Mouse (Mus musculus) fibroblast of lung, adult 2 months (primary cell): ENCODE results near the gene Sipa1l1.

Experiments
- DNase-seq: peaks from one replicate; pipeline ENCODE4 v3.0.0-alpha.2; 2011; ENCODE audit warnings: low read depth

Gene Sipa1l1

DNA sequence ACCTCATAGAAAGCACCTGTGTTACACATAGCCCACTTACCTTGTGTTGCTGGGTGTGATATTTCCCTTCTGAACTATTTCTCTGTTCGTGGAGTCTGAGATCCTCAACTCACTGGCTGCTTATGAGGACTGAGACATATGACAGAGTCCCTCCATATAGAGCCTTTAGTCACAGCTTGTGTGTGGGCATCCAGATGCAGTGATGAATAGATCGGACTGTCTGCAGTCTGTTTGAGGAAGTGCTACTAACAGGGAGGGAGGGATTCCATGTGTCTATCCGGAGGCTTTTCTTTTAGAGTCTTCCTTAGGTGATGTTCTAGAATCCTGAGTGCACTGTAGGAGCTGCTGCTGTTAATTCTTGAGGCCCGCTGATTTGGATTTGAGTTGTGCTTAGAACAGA is 165.4 kb downstream of the Sipa1l1 start:
- DNase-seq: no peak

DNA sequence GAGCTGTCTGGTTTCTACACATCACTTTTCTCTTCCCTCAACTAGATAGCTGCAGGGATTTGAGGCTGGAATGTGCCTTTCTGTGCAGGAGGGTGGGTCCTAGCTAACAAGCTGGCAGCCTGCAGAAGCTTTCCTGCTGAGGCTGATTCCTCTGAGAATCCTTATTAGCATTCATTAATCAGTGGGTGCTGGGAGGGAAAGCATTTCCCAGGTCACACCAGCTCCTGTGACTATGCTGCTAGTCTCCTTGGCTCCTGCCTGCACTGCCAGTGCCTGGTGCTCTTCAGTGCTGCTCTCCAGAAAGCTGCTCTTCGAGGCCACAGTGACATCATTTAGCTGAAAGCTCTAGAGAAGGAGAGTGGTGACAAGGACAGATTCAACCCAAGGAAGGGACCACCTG is 166.0 kb downstream of the Sipa1l1 start:
- no peak for DNase-seq

DNA sequence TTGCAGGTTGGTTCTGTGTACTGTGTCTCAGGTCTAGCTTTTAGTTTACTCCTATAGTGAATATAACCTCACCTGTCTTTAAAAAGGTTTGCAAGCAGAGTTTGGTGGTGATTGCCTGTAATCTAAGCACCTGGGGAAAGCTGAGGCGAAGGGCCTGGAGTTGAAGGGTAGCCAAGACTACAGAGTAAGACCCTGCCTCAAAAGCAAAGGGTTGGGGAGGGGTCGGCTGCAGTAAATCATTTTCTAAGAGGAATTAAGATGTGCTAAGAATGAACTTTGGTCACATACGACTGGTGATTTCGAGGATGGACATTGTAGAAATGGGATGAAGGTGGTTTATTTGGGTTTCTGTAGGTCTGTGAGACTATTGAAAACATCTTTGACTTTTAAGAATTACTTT is 169.4 kb downstream of the Sipa1l1 start:
- DNase-seq: no peak

DNA sequence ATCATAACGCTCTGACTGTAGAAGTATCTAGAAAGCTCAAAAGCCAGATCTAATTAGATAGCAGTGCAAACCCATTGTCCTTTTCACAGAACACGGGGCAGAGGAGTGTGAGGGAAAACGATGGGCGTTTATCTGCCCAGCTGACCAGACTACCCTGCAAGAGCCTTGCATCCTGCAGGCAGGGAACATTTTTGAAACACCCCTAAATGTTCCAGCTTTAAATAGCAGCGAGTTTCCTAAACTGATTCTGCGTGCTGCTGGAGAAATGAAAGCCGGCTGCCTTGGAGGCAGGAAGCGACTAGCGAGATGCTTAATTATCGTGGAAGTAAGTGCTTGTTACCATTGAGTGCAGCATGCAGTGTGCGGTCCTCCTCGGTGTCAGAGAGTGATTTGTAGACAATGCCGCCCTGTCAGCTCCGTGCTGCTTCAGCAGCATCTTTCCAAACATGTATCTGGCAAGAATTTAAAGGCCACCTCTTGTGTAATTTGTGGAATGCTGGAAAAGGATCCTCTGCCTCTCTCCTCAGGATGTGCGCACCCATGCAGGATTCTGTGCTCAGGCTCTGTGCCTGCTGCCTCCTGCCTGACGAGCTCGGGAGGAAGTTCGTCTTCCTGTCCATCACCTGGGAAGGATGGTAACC is 170.2 kb downstream of the Sipa1l1 start:
- DNase-seq: no peak

DNA sequence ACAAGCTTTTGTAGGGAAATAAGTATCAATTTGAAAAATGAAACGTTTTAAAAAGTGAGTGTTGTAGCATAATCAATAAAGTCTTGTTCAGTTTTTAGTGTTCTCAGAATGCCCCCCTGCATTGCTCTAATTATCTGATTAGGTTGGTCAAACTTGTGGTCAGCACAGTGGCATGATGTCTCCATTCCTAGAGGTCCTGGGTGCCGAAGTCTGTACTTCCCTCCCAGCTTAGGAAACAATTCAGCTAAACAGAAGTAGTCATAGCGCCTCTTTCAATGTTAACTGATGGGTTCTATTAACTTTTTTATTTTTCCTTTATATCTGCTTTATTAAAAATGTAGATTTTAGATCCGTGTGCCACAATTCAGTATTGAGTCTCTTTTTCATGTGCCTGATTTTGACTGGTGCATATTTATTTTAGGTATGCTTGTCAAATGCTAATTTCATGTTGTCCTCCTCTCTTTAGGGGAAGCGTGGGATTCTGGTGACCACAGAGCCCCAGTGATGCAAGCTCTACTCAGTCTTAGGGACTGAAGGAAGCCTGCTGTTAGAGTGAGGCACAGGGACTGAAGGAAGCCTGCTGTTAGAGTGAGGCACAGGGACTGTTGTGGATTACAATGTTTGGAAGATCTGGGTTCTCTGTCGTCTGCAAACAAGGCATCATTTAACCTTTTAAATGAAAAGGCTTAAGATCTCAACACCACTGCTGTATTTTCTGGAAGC is 171.2 kb downstream of the Sipa1l1 start:
- DNase-seq: no peak

DNA sequence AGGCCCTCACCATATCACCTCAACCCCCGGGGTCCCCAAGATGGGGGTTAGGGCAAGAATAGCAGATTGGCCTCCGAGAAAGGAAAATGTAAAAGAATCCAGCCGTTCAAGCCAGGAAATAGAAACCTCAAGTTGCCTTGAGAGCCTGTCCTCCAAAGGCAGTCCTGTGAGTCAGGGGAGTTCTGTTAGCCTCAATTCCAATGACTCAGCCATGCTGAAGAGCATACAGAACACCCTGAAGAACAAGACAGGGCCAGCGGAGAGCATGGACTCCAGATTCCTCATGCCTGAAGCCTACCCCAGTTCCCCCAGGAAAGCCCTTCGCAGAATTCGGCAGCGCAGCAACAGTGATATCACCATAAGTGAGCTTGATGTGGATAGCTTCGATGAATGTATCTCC is 172.1 kb downstream of the Sipa1l1 start:
- no peak for DNase-seq

DNA sequence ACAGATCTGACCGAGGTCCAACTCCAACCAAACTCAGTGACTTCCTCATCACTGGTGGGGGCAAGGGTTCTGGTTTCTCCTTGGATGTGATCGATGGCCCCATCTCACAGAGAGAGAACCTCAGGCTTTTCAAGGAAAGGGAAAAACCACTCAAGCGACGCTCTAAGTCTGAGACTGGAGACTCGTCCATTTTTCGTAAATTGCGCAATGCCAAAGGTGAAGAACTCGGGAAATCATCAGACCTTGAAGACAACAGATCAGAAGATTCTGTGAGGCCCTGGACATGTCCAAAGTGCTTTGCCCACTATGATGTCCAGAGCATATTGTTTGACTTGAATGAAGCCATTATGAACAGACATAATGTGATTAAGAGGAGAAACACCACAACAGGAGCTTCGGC is 172.6 kb downstream of the Sipa1l1 start:
- DNase-seq: no peak

DNA sequence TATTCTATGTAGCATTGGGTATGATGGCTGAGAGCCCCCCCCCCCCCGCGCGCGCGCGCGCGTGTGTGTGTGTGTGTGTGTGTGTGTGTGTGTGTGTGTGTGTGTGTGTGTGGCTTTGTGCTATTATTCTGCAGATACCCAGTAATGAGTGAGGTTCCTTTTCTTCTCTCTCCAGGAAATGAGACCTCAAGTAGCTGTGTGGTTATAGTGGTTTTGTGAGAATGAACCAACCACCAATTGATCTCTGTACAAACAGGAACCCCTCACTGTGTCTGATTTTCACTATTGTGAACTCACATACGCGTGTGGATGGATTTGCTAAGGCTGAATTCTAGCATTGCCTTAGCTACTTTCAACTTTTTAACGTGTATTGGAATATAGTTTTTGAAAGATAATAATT is 181.0 kb downstream of the Sipa1l1 start:
- no peak for DNase-seq

DNA sequence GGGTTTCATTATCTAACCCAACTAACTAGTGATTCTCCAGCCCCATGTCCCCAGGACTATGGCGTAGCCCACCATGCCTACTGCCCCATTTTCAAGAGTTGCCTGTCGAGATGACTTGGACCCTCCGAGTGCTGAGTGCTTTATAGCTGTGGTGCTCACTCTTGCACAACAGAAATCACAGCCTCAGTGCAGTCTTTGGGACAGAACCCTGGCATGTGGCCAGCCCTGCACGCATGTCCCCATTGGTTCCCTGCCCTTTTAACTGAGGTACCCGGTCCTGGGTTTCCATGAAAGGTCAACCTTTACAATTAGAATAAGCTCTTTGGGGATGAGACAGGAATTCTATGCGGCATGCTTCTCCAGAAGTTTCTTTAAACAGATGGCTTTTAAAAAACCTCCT is 181.8 kb downstream of the Sipa1l1 start:
- no peak for DNase-seq

DNA sequence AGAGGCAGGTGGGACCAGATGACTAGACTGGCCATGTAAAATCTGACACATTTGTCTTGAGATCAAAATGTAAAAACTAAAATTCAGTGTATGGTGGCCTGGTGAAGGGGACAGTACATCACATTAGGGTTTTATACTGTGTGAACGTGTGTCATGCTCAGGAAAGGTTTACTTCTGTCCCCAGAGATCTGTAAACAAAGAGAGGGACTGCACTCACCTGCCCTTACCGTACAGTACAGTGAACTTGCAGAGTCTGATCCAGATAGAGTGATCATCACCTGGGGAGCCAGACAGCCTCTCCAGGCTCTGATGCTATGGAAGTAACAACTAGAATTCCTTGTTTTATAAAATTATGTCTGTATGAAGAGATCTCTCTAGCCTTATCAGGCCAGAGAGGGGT is 184.5 kb downstream of the Sipa1l1 start:
- no peak for DNase-seq

DNA sequence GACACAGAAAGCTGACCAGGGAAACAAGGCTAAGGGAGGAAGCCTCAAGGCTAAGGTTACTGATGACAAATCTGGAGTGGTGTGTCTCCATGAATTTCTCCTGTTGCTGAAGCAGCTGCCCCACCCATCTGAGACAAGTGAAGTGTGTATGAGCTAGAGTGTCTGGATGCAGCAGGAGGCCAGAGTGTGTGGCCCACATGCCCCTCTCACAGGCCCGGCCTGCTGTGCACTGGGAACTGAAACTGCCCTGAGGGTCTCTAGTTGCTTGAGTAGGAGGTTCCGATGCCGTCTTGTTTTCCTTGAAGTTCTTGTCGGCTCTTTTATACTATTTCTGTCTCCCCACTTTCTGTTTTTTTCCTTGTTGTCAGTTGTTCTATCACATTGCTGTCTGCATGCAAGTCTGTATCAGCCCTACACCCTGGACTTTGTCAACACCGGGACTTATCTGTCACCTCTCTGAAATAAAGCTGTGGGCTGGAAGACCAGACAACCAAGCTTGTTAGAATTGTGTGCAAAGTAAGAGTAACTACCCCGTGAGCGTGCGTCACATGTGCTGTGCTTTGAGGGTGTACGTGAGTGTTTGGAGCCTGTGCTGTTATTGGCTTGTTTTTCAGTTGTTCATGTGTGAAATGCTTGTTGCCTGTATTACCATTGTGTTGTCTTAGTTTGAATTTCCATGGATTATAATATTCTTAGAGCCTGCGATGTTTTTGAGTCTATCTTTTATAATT is 186.5 kb downstream of the Sipa1l1 start:
- DNase-seq: no peak

DNA sequence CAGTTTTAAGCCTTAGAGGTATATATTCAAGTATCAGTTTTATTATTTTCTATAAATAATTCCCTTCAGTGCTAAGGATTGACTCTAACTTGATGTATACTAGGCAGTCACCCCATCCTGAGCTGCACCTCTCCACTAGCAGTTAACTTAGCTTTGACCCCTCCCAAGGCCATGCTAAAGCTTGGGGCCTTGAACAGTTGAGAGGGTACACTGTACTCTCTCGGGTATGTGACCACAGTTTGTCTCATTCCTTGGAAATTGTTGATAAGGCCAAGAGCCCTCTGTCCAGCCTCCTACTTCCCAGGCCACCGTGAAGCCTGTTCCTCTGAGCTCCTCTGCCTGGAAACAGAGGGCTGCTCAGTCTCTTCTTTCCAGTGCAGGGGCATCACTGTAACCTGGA is 187.4 kb downstream of the Sipa1l1 start:
- DNase-seq: no peak

DNA sequence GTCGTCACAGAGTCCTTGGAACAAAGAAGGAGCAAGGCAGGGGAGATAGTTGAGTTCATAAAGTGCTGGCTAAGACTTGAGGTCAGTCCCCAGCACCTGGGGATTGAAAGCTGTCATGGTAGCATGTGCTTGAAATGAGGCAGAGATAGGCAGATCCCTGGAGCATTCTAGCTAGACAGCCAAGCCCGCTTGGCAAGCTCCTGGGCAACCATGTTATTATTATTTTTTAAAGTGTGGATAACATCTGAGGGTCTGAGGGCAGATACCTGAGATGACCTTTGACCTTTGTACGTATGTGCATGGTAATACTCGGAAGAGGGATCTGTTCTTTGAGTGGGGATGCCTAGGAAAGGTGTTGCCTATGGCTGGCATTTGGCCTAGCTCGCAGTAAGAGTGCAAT is 188.3 kb downstream of the Sipa1l1 start:
- no peak for DNase-seq

DNA sequence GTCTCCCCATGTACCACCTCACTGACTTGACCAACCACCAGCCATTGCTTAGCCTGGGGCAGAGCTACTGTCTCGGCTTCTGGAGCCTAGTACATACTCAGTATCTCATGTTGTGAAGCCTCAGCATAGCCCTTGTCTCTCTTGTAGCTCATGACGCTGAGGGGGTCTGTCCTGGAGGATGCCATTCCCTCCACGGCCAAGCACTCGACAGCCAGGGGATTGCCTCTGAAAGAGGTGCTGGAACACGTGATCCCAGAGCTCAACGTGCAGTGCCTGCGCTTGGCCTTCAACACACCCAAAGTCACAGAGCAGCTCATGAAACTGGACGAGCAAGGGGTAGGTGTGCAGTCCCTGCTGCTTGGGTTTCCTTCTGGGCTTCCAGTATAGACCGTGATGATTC is 193.7 kb downstream of the Sipa1l1 start:
- no peak for DNase-seq

DNA sequence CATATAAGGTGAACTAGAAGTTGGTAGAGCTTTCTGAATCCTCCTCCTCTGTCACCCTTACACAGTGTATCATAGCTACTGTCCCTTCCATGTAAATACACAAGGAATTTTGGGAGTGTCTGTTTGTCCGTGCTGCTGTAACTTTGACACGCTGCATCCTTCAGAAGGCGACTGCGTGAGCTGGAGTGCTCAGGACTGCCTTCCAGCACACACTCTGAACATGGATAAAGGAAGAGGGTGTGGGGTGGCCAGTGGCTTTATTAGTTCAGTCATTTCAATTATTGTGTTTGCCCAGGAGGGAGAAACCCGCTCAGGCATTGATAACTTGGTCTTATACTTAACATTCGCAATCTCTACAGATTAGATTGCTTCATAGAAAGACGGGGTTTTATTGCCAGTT is 195.1 kb downstream of the Sipa1l1 start:
- DNase-seq: no peak

DNA sequence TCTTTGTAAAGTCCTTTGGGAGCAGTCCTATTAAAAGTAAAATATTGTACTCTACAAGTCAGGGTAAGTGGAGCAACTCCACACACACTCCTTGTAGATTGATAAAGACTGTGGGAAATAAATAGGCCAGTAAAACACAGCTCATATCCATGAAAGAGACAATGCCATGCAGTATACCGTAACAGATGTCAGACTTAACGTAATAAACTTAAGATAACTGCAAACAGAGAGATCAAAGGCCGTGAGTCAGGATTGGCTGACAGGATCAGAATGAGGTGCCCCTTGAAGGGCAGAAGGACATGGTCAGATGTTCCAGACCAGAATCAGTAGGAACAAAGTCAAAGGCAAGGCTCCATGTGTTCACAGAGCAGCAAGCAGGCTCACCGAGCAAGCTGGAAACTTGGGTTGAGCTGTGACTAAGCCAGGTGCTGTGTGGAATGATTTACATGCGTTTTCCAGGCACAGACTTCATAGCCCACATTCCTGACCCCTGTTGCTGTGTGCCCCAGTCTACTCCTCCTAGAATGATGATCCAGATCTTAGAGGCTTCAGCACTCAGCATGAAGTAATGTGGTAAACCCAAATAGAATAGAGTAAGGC is 196.3 kb downstream of the Sipa1l1 start:
- DNase-seq: no peak

DNA sequence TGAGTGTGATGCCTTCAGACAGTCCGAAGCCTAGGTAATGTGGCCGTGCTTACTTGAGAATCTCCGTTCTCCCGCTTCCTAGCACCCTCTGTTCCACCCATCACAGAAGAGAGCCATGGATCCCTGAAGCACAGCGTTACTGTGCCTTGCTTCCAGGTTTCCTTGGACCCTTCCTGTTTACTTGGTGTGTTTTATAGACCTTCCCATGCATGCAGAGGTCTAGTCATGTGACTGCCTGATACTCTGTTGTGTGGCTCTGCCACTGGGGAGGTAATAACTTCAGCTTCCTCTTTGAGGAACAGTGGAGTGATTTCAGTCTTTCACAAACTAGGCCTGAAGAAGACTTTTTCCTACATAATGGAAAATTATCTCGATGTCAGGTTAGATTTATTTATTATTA is 197.6 kb downstream of the Sipa1l1 start:
- DNase-seq: no peak

DNA sequence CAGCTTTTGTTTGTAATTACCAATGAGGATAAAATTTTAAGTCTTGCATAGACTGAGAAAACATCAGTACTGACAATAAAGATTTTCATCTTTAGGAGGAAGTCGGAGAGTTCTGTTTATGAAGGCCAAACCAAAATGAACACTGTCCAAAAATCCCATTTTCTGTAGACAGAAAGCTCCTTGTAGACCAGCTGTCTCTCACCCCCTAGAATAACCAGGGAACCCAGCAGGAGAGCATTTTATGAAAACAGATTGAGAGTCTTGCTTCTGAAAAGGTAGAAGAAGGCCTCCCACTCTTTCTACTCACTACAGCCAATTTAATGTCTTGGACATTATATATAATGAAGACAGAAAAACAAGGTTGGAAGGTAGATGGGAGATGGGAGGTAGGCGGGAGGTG is 198.2 kb downstream of the Sipa1l1 start:
- DNase-seq: no peak

DNA sequence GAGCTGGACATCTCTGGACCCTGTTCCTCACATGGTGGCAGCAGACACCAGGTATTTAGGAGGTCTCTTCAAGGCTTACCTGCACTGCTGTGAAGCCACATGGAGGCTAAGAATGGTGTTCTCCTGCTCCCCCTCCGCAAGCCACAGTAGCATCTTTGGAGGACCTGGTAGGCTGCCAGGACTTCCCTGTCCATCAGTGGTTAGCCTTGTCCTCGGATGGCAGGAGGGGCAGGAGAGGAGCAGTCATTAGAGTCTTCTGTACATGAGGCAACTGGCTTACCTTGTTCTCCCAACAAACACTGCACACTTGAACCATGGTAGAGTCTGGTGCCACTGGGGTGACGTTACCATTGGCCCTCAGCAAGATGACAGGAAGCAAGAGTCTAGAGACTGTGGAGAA is 198.9 kb downstream of the Sipa1l1 start:
- no peak for DNase-seq

DNA sequence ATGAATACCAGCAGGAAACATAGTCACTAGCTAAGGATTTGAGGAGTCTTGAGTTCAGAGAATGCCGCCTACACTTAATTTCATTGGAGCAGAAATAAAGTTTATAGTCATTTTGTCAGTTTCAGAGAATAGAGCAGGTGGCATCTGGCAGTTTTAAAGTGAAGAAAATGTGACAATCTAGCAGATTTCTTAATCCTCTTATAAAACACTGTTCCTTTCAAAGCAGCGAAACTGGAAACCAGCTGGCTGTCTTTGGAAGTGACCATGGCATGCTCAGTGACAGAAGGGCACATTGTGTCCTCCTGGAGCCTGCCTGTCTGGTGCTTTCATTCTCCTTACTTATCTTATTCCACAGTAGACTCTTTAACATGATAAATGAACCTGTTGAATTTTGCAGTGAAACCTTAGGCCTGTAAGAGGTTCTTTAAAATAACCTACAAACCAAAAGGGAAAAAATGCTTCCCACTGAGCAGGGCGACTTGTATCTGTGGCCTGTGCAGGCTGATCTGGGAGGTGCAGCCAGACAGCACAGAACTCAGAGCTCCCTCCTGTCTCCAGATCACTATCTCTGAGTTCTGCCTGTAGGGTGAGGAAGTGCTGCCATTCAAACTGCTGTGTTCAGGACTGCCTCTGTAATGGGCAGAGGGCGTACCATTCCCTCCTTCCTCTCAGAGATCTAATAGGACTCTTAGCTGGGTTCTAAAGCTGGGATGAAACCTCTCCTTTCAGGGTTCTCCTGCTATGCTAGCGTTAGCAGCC is 200.5 kb downstream of the Sipa1l1 start:
- DNase-seq: no peak

DNA sequence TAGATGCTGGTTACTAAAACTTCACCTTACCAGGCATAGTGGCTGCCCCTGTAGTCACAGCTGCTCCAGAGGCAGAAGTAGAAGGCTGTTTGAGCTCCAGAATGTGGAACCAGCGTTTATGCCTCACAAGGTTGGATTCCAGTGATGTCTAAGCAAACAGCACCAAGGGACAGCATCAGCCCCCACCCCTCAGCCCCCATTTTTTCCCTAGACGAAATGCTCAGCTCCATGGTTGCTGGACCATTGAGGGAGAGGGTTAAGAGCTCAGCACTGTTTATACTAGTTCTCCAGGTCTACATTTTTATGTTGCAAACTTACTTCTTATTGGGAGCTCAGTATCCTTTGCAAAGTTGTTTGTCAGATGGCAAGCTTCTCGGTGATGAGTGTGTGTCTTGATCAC is 202.1 kb downstream of the Sipa1l1 start:
- no peak for DNase-seq

DNA sequence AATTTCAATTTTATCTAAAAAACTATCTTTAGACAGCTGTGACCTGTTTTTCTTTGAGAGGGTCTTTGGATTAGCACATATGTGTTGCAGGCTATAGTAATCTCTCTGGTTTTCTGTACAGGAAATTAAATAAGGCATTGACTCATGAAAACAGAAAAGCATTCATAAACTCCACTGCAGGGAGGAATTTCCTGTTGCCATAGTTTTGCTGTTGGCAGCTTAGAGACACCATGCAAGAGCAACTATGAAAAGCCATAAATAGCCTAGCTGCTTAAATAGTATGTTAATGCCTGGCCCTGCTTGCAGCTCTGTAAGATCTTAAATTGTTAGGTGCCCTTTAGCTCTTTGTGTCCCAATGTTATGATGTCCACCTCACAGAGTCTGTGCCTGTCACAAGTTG is 204.9 kb downstream of the Sipa1l1 start:
- DNase-seq: peak; percentile 36
